Mouse (Mus musculus) erythroblast, adult 5-6 weeks (primary cell): ENCODE measurements around the gene Auts2. TPM values are rescaled to one million over a fixed set of nuclear protein-coding genes. Genes with fewer than 3 reads are reported as not detected.

Experiments used
- ATAC-seq: replicated peaks from 2 replicates; pipeline ENCODE4 v1.8.0; 2016; ENCODE audit warnings: moderate number of reproducible peaks, mild to moderate bottlenecking, moderate TSS enrichment, inconsistent platforms; ENCODE audit not compliant: poor library complexity, low FRiP score, severe bottlenecking
- total RNA-seq, 2 experiments: library from RNA; stranded (forward) in 1 of 2; stranded (reverse) in 1 of 2; fragments of 150-400 nt in 1 of 2; fragments of 200-764, 138-1000 nt in 1 of 2; gene quantifications; 2 replicates each; pipeline versions ENCODE4 v1.2.3 to v1.2.4; 2015 to 2017; ENCODE audit warnings: low replicate concordance in 2 of 2

Gene Auts2
- total RNA-seq, 2 experiments from 2014 or later, result 0.34 to 1.2 TPM

GRCm38 (mm10) chr5:131898048-131898638 lies 645.0 kb downstream of the Auts2 start:
- no peak for ATAC-seq

- ATAC-seq, result no peak
Measured at GRCm38 (mm10) chr5:131886636-131887035, 656.5 kb downstream of the Auts2 start.

GRCm38 (mm10) chr5:131876569-131876968 lies 666.6 kb downstream of the Auts2 start:
- ATAC-seq, result no peak

- ATAC-seq, result no peak
Measured at GRCm38 (mm10) chr5:131875976-131876375, 667.2 kb downstream of the Auts2 start.

GRCm38 (mm10) chr5:131873116-131873515 lies 670.0 kb downstream of the Auts2 start:
- no peak for ATAC-seq

GRCm38 (mm10) chr5:131869711-131870499 lies 673.2 kb downstream of the Auts2 start:
- no peak for ATAC-seq

GRCm38 (mm10) chr5:131865200-131865599 lies 677.9 kb downstream of the Auts2 start:
- ATAC-seq, result no peak

GRCm38 (mm10) chr5:131857976-131858375 lies 685.2 kb downstream of the Auts2 start:
- ATAC-seq, result no peak

- no peak for ATAC-seq
Measured at GRCm38 (mm10) chr5:131855358-131855757, 687.8 kb downstream of the Auts2 start.

- no peak for ATAC-seq
Measured at GRCm38 (mm10) chr5:131851597-131852453, 691.3 kb downstream of the Auts2 start.

GRCm38 (mm10) chr5:131850632-131851335 lies 692.4 kb downstream of the Auts2 start:
- ATAC-seq, result no peak

GRCm38 (mm10) chr5:131849644-131850043 lies 693.5 kb downstream of the Auts2 start:
- no peak for ATAC-seq

- no peak for ATAC-seq
Measured at GRCm38 (mm10) chr5:131844519-131844800, 698.7 kb downstream of the Auts2 start.

GRCm38 (mm10) chr5:131843766-131844518 lies 699.2 kb downstream of the Auts2 start:
- no peak for ATAC-seq

- no peak for ATAC-seq
Measured at GRCm38 (mm10) chr5:131839657-131840315, 703.4 kb downstream of the Auts2 start.

- no peak for ATAC-seq
Measured at GRCm38 (mm10) chr5:131839023-131839422, 704.1 kb downstream of the Auts2 start.

- ATAC-seq, result no peak
Measured at GRCm38 (mm10) chr5:131838064-131838463, 705.1 kb downstream of the Auts2 start.

GRCm38 (mm10) chr5:131836014-131836735 lies 707.0 kb downstream of the Auts2 start:
- no peak for ATAC-seq
